Comparison of ENCODE assay signal across 19 mouse cellular contexts in the genomic region with DNA sequence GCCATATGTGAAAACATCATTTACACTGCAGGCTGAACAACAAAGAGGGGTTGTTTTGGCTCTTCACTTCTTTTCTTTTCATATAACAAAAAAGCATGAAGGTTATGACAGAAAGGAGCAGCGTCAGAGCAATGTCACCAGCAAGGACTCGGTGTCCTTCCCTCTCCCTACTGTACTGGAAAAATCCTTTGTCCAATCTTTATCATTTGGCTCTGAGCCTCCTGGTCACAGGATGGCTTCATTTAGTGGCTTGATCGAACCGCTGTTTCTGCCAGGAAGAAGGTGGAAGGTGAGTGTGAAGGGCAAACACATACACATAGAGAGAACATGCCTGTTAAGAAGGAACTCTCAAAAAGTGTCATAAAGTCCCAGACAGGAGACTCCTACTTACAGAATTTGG.
DNase-seq lines count a peak whose midpoint lies in the region; ATAC-seq and TF ChIP-seq lines count a peak whose summit lies in the region.
"Had no signal": no experiment of that assay in that cellular context is flagged by ENCODE, and none has a peak within 500 bp of the region (broad histone marks: within the 10 kb centered on the region; RNA-seq: fewer than 3 reads in every experiment).

No protein-coding gene starts in this region.

- H3K4me1 ChIP-seq in heart, adult 2 months (ENCODE audit: control insufficient read depth, insufficient read depth, low read length), result no peaks in the 10 kb centered on the region; the same call in 1 of the 2 replicates
- H3K4me1 ChIP-seq in heart, embryonic 12.5 days (replicated peaks), result peaks cover 30% of the 10 kb centered on the region
- H3K4me1 ChIP-seq in heart, embryonic 15.5 days (replicated peaks), result peaks cover 33% of the 10 kb centered on the region
- no peaks in the 10 kb centered on the region for H3K4me1 ChIP-seq in midbrain, embryonic 15.5 days
- H3K4me1 ChIP-seq: hindbrain, embryonic 15.5 days had no signal

- H3K36me3 ChIP-seq in heart, adult 2 months (ENCODE audit: control insufficient read depth, insufficient read depth, low read length), result no peaks in the 10 kb centered on the region
- no peaks in the 10 kb centered on the region for H3K36me3 ChIP-seq in heart, embryonic 12.5 days
- no peaks in the 10 kb centered on the region for H3K36me3 ChIP-seq in heart, embryonic 15.5 days
- no peaks in the 10 kb centered on the region for H3K36me3 ChIP-seq in midbrain, embryonic 15.5 days (replicated peaks)
- H3K36me3 ChIP-seq: embryonic facial prominence, embryonic 10.5 days; hindbrain, embryonic 15.5 days; kidney, embryonic 15.5 days had no signal

- peak in 1 of 2 experiments; percentile 11 for DNase-seq in heart, adult 2 months
- no peak for DNase-seq in heart, postnatal 14 days
- peak; percentile 32 for DNase-seq in heart, postnatal 4 days
- no peak for DNase-seq in lung, postnatal 36 days
- DNase-seq: adrenal gland, postnatal 14 days; cerebellum, adult 18-20 months; cerebellum, postnatal 10 days; forebrain, postnatal 0 days; gastrocnemius, adult 2 months; gastrocnemius, postnatal 25 days; kidney, adult 2 months had no signal

- intact Hi-C loops in heart, adult 2 months (cut with DNase I), result no loop called here
- intact Hi-C loops in heart, postnatal 14 days (cut with DNase I), result loop anchor here (10.0 kb wide), 1 partner anchor 221 kb away; no protein-coding TSS in a partner anchor

- no peak overlapping the region for H3K4me3 ChIP-seq in heart, adult 2 months
- H3K4me3 ChIP-seq in heart, embryonic 12.5 days, result no peak overlapping the region
- no peak overlapping the region for H3K4me3 ChIP-seq in heart, embryonic 15.5 days
- H3K4me3 ChIP-seq in midbrain, embryonic 15.5 days, result no peak overlapping the region
- H3K4me3 ChIP-seq: embryonic facial prominence, embryonic 10.5 days; forebrain, embryonic 13.5 days; gastrocnemius, adult 2 months; hindbrain, embryonic 15.5 days; kidney, embryonic 15.5 days had no signal

- H3K27ac ChIP-seq in heart, adult 2 months, result peak overlapping the region; percentile 26; the same call in 1 of the 2 replicates
- H3K27ac ChIP-seq in heart, embryonic 12.5 days (ENCODE audit: poor library complexity, severe bottlenecking), result peak overlapping the region; percentile 59
- peak overlapping the region; percentile 78 for H3K27ac ChIP-seq in heart, embryonic 15.5 days
- no peak overlapping the region for H3K27ac ChIP-seq in midbrain, embryonic 15.5 days
- H3K27ac ChIP-seq: embryonic facial prominence, embryonic 10.5 days; forebrain, embryonic 13.5 days; gastrocnemius, adult 2 months; hindbrain, embryonic 15.5 days; kidney, embryonic 15.5 days had no signal

- H3K9me3 ChIP-seq in heart, embryonic 12.5 days (replicated peaks), result no peaks in the 10 kb centered on the region
- no peaks in the 10 kb centered on the region for H3K9me3 ChIP-seq in heart, embryonic 15.5 days (replicated peaks)
- no peaks in the 10 kb centered on the region for H3K9me3 ChIP-seq in midbrain, embryonic 15.5 days
- H3K9me3 ChIP-seq: embryonic facial prominence, embryonic 10.5 days; forebrain, embryonic 13.5 days; hindbrain, embryonic 15.5 days; kidney, embryonic 15.5 days had no signal

- no peak overlapping the region for H3K9ac ChIP-seq in heart, adult 2 months (ENCODE audit: low read depth, low read length)
- no peak overlapping the region for H3K9ac ChIP-seq in heart, embryonic 12.5 days
- no peak overlapping the region for H3K9ac ChIP-seq in heart, embryonic 15.5 days
- H3K9ac ChIP-seq in midbrain, embryonic 15.5 days, result no peak overlapping the region
- H3K9ac ChIP-seq: forebrain, embryonic 13.5 days; forebrain, postnatal 0 days; hindbrain, embryonic 15.5 days; kidney, embryonic 15.5 days had no signal

- no peaks in the 10 kb centered on the region for H3K27me3 ChIP-seq in heart, adult 2 months (ENCODE audit: control insufficient read depth, insufficient read depth, low read length)
- no peaks in the 10 kb centered on the region for H3K27me3 ChIP-seq in heart, embryonic 12.5 days (replicated peaks)
- no peaks in the 10 kb centered on the region for H3K27me3 ChIP-seq in heart, embryonic 15.5 days
- no peaks in the 10 kb centered on the region for H3K27me3 ChIP-seq in midbrain, embryonic 15.5 days (replicated peaks)
- H3K27me3 ChIP-seq: forebrain, embryonic 13.5 days; hindbrain, embryonic 15.5 days; kidney, embryonic 15.5 days had no signal

- no peak for TF ChIP-seq POLR2A in heart, adult 2 months (IDR thresholded peaks at IDR 0.05; ENCODE audit: insufficient read depth, low read depth, low read length)

- no peaks in the 10 kb centered on the region for H3K79me2 ChIP-seq in heart, adult 2 months (replicated peaks; ENCODE audit: control insufficient read depth, insufficient read depth, low read length)

- no peak for ATAC-seq in heart, embryonic 12.5 days (ENCODE audit: insufficient number of reproducible peaks, low FRiP score)
- no peak for ATAC-seq in heart, embryonic 15.5 days (replicated peaks; ENCODE audit: insufficient number of reproducible peaks, insufficient read depth, low FRiP score, low read depth)
- no peak for ATAC-seq in midbrain, embryonic 15.5 days (replicated peaks)
- ATAC-seq: forebrain, embryonic 13.5 days; forebrain, postnatal 0 days; intestine, embryonic 16.5 days had no signal

- no peak overlapping the region for H3K4me2 ChIP-seq in heart, embryonic 12.5 days
- H3K4me2 ChIP-seq in heart, embryonic 15.5 days, result no peak overlapping the region
- no peak overlapping the region for H3K4me2 ChIP-seq in midbrain, embryonic 15.5 days
- H3K4me2 ChIP-seq: forebrain, embryonic 13.5 days; hindbrain, embryonic 15.5 days; kidney, embryonic 15.5 days had no signal

- TF ChIP-seq CTCF in heart, adult 2 months (IDR thresholded peaks at IDR 0.05), result no peak

- 33% methylated on average over 4 of the region's 4 CpGs for WGBS in heart, adult 2 months
- 32% methylated on average over 4 of the region's 4 CpGs for WGBS in heart, embryonic 12.5 days
- WGBS in heart, embryonic 15.5 days, result 37% methylated on average over 4 of the region's 4 CpGs
- 82% methylated on average over 4 of the region's 4 CpGs for WGBS in midbrain, embryonic 15.5 days

- no peak for TF ChIP-seq EP300 in heart, adult 2 months (IDR thresholded peaks at IDR 0.05; ENCODE audit: insufficient read depth, low read depth, low read length)
